ENCODE assay signal across 8 mouse cellular contexts in genomic region chr1:106717071-106717601, GRCm38 (mm10). TPM values are rescaled to one million over a fixed set of nuclear protein-coding genes. Genes with fewer than 3 reads are reported as not detected.
DNase-seq lines count a peak whose midpoint lies in the region; ATAC-seq and TF ChIP-seq lines count a peak whose summit lies in the region.

No protein-coding gene starts in this region.

- no peaks in the 10 kb centered on the region for H3K36me3 ChIP-seq in intestine, embryonic 14.5 days (ENCODE audit: control insufficient read depth, insufficient read depth, low read length)
- H3K36me3 ChIP-seq in intestine, embryonic 16.5 days (ENCODE audit: control insufficient read depth, insufficient read depth, low read length), result no peaks in the 10 kb centered on the region
- H3K36me3 ChIP-seq in forebrain, postnatal 0 days (ENCODE audit: insufficient read depth), result no peaks in the 10 kb centered on the region
- no peaks in the 10 kb centered on the region for H3K36me3 ChIP-seq in hindbrain, embryonic 14.5 days (replicated peaks; ENCODE audit: control insufficient read depth, insufficient read depth)

- intact Hi-C loops in left cerebral cortex, postnatal 14 days (cut with DNase I), result loop anchor here (2.0 to 10.0 kb wide), 2 partner anchors 292 to 642 kb away; no protein-coding TSS in a partner anchor

- peak; percentile 82 for DNase-seq in intestine, embryonic 14.5 days (ENCODE audit: low spot score)
- DNase-seq in adrenal gland, postnatal 36 days, result peak; percentile 76 to 83
- DNase-seq in forebrain, postnatal 0 days, result peak; percentile 87
- peak; percentile 85 for DNase-seq in hindbrain, embryonic 14.5 days (ENCODE audit: low spot score)
- DNase-seq in left cerebral cortex, postnatal 14 days (ENCODE audit: low spot score in 2 of 2), result peak; percentile 81 to 88
- peak; percentile 64 for DNase-seq in ovary, postnatal 14 days (ENCODE audit: low spot score)
- DNase-seq in thymus, postnatal 36 days, result peak; percentile 77 to 78

- no peak overlapping the region for H3K27ac ChIP-seq in intestine, embryonic 14.5 days (ENCODE audit: low read depth)
- H3K27ac ChIP-seq in intestine, embryonic 16.5 days (ENCODE audit: low read length), result no peak overlapping the region
- H3K27ac ChIP-seq in forebrain, postnatal 0 days (ENCODE audit: low read depth, low read length), result no peak overlapping the region
- H3K27ac ChIP-seq in hindbrain, embryonic 14.5 days, result no peak overlapping the region

- no peaks in the 10 kb centered on the region for H3K9me3 ChIP-seq in intestine, embryonic 14.5 days (ENCODE audit: control insufficient read depth, low read length)
- no peaks in the 10 kb centered on the region for H3K9me3 ChIP-seq in intestine, embryonic 16.5 days (ENCODE audit: control insufficient read depth, low read length)
- no peaks in the 10 kb centered on the region for H3K9me3 ChIP-seq in forebrain, postnatal 0 days (ENCODE audit: low read length)
- H3K9me3 ChIP-seq in hindbrain, embryonic 14.5 days (ENCODE audit: control insufficient read depth, low read length), result no peaks in the 10 kb centered on the region

- peak; percentile 92 for TF ChIP-seq CTCF in forebrain, postnatal 0 days (IDR thresholded peaks at IDR 0.05; ENCODE audit: low read depth)

- H3K4me2 ChIP-seq in intestine, embryonic 14.5 days (ENCODE audit: low read length), result no peak overlapping the region
- H3K4me2 ChIP-seq in intestine, embryonic 16.5 days (ENCODE audit: low read depth, low read length), result no peak overlapping the region
- H3K4me2 ChIP-seq in forebrain, postnatal 0 days (ENCODE audit: low read depth), result no peak overlapping the region
- no peak overlapping the region for H3K4me2 ChIP-seq in hindbrain, embryonic 14.5 days (replicated peaks)

- peaks cover 8% of the 10 kb centered on the region for H3K4me1 ChIP-seq in intestine, embryonic 14.5 days (replicated peaks; ENCODE audit: control insufficient read depth, insufficient read depth, low read length)
- H3K4me1 ChIP-seq in intestine, embryonic 16.5 days (ENCODE audit: control insufficient read depth, insufficient read depth, low read length), result peaks cover 6% of the 10 kb centered on the region
- peaks cover 10% of the 10 kb centered on the region; the same call in 1 of the 2 replicates for H3K4me1 ChIP-seq in forebrain, postnatal 0 days (ENCODE audit: insufficient read depth)
- H3K4me1 ChIP-seq in hindbrain, embryonic 14.5 days (replicated peaks; ENCODE audit: control insufficient read depth, insufficient read depth, low read length), result peaks cover 10% of the 10 kb centered on the region

- WGBS in intestine, embryonic 14.5 days, result 31% methylated on average over 7 of the region's 7 CpGs
- WGBS in intestine, embryonic 16.5 days, result 37% methylated on average over 7 of the region's 7 CpGs
- WGBS in forebrain, postnatal 0 days, result 25% methylated on average over 7 of the region's 7 CpGs
- WGBS in hindbrain, embryonic 14.5 days, result 30% methylated on average over 7 of the region's 7 CpGs

- no peaks in the 10 kb centered on the region for H3K27me3 ChIP-seq in intestine, embryonic 14.5 days (replicated peaks; ENCODE audit: control insufficient read depth, insufficient read depth, low read length)
- no peaks in the 10 kb centered on the region for H3K27me3 ChIP-seq in intestine, embryonic 16.5 days (replicated peaks; ENCODE audit: control insufficient read depth, insufficient read depth, low read length)
- H3K27me3 ChIP-seq in forebrain, postnatal 0 days (ENCODE audit: insufficient read depth, low read length), result no peaks in the 10 kb centered on the region
- H3K27me3 ChIP-seq in hindbrain, embryonic 14.5 days (ENCODE audit: control insufficient read depth, insufficient read depth, low read length), result no peaks in the 10 kb centered on the region

- H3K9ac ChIP-seq in intestine, embryonic 14.5 days (ENCODE audit: low read length), result no peak overlapping the region
- no peak overlapping the region for H3K9ac ChIP-seq in intestine, embryonic 16.5 days (ENCODE audit: low read depth, low read length)
- no peak overlapping the region for H3K9ac ChIP-seq in forebrain, postnatal 0 days
- H3K9ac ChIP-seq in hindbrain, embryonic 14.5 days, result no peak overlapping the region

- no peak for ATAC-seq in intestine, embryonic 14.5 days (replicated peaks; ENCODE audit: low FRiP score, low TSS enrichment, low read depth)
- ATAC-seq in intestine, embryonic 16.5 days, result no peak
- ATAC-seq in forebrain, postnatal 0 days, result no peak
- no peak for ATAC-seq in hindbrain, embryonic 14.5 days (ENCODE audit: low FRiP score)

- no peak overlapping the region for H3K4me3 ChIP-seq in intestine, embryonic 14.5 days (ENCODE audit: low read depth, low read length)
- H3K4me3 ChIP-seq in intestine, embryonic 16.5 days (ENCODE audit: low read length), result no peak overlapping the region
- no peak overlapping the region for H3K4me3 ChIP-seq in forebrain, postnatal 0 days (ENCODE audit: low read depth, low read length)
- no peak overlapping the region for H3K4me3 ChIP-seq in hindbrain, embryonic 14.5 days (replicated peaks; ENCODE audit: low read length)

RNA-seq across cellular contexts. Expression of gene Bcl2, which starts 3.1 kb away (rescaled TPM):
- 13.4 and 15.5 TPM in 2 replicates for polyA plus RNA-seq in intestine, embryonic 14.5 days (2014; fragmentation: Nextera tagmentation; extraction: Ambion mirVana)
- polyA plus RNA-seq in intestine, embryonic 16.5 days (2015; fragmentation: Nextera tagmentation; extraction: Ambion mirVana), result 10.1 and 11.9 TPM in 2 replicates
- total RNA-seq in adrenal gland, postnatal 36 days (2021), result 1 to 10 TPM; 5.2 to 6.8 TPM
- 10.3 and 14.1 TPM in 2 replicates for total RNA-seq in forebrain, postnatal 0 days (2014; rRNA removed)
- 3.5 and 6.3 TPM in 2 replicates for polyA plus RNA-seq in forebrain, postnatal 0 days (2015; fragmentation: Nextera tagmentation; extraction: Ambion mirVana)
- 11.4 and 11.9 TPM in 2 replicates for polyA plus RNA-seq in hindbrain, embryonic 14.5 days (2014; fragmentation: Nextera tagmentation; extraction: Ambion mirVana)
- total RNA-seq in left cerebral cortex, postnatal 14 days (2021), result 10 to 100 TPM; 12.3 to 12.4 TPM

RNA-seq across cellular contexts. Expression of gene Kdsr, which starts 42.4 kb away (rescaled TPM):
- 13.5 and 15.0 TPM in 2 replicates for polyA plus RNA-seq in intestine, embryonic 14.5 days (2014; fragmentation: Nextera tagmentation; extraction: Ambion mirVana)
- 14.9 and 17.1 TPM in 2 replicates for polyA plus RNA-seq in intestine, embryonic 16.5 days (2015; fragmentation: Nextera tagmentation; extraction: Ambion mirVana)
- 10 to 100 TPM; 29.9 to 49.8 TPM for total RNA-seq in adrenal gland, postnatal 36 days (2021)
- 11.8 and 15.8 TPM in 2 replicates for total RNA-seq in forebrain, postnatal 0 days (2014; rRNA removed)
- 13.4 and 17.8 TPM in 2 replicates for polyA plus RNA-seq in forebrain, postnatal 0 days (2015; fragmentation: Nextera tagmentation; extraction: Ambion mirVana)
- 15.2 and 16.1 TPM in 2 replicates for polyA plus RNA-seq in hindbrain, embryonic 14.5 days (2014; fragmentation: Nextera tagmentation; extraction: Ambion mirVana)
- total RNA-seq in left cerebral cortex, postnatal 14 days (2021), result 10 to 100 TPM; 24.0 to 24.8 TPM
